Mouse (Mus musculus): Measurements from ENCODE around the gene Tab1. TPM values are rescaled to one million over a fixed set of nuclear protein-coding genes. Genes with fewer than 3 reads are reported as not detected.

Tab1 gene
- polyA plus RNA-seq, 1 experiment from 2014 or later = 31.5 TPM

- Histone ChIP-seq H3K9ac (ENCODE audit: low read length) (no peak overlapping the region), H3K4me1 (replicated peaks; ENCODE audit: control insufficient read depth, insufficient read depth, low read length) (no peaks in the 10 kb centered on the region), H3K36me3 (ENCODE audit: control insufficient read depth, insufficient read depth, low read length) (no peaks in the 10 kb centered on the region), H3K27ac (ENCODE audit: low read length) (no peak overlapping the region), H3K4me2 (ENCODE audit: low read depth, low read length) (no peak overlapping the region), H3K27me3 (ENCODE audit: control insufficient read depth, insufficient read depth, low read depth, low read length) (no peaks in the 10 kb centered on the region), H3K9me3 (ENCODE audit: control insufficient read depth, low read length) (no peaks in the 10 kb centered on the region), H3K4me3 (ENCODE audit: low read length) (no peak overlapping the region)
- ATAC-seq (ENCODE audit: low read depth) = no peak
- WGBS = 58% methylated on average over 8 of the region's 8 CpGs
Measured at GRCm38 (mm10) chr15:80191585-80192245, 58.8 kb downstream of the Tab1 start.

GRCm38 (mm10) chr15:80192246-80192585 is 59.3 kb downstream of the Tab1 start:
- H3K4me3 ChIP-seq (ENCODE audit: low read length) = no peak overlapping the region
- no peaks in the 10 kb centered on the region for H3K27me3 ChIP-seq (ENCODE audit: control insufficient read depth, insufficient read depth, low read depth, low read length)
- H3K4me2 ChIP-seq (ENCODE audit: low read depth, low read length) = no peak overlapping the region
- 87% methylated on average over 5 of the region's 6 CpGs for WGBS
- H3K9ac ChIP-seq (ENCODE audit: low read length) = no peak overlapping the region
- H3K4me1 ChIP-seq (replicated peaks; ENCODE audit: control insufficient read depth, insufficient read depth, low read length) = no peaks in the 10 kb centered on the region
- ATAC-seq (ENCODE audit: low read depth) = no peak
- H3K36me3 ChIP-seq (ENCODE audit: control insufficient read depth, insufficient read depth, low read length) = no peaks in the 10 kb centered on the region
- no peak overlapping the region for H3K27ac ChIP-seq (ENCODE audit: low read length)
- no peaks in the 10 kb centered on the region for H3K9me3 ChIP-seq (ENCODE audit: control insufficient read depth, low read length)

DNA sequence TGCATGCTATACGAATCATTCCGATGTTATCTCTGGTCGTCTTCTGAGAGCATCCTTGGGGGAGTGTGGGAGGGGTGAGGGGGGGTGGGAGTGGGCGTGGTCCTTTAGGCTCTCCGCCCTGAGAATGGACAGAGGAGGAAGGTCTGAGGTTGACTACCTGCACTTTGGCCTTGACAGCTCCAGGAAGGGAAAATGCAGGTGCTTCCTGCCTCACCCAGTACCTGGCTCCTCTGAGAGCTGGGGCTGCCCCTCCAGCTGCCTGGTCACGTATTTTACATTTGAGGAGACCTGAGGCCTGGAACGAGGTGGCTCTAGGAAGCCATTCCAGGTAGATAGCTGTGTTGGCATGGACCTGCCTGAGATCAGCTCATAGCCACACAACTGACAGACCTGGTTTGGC is 59.9 kb downstream of the Tab1 start:
- no peaks in the 10 kb centered on the region for H3K36me3 ChIP-seq (ENCODE audit: control insufficient read depth, insufficient read depth, low read length)
- 59% methylated on average over 7 of the region's 7 CpGs for WGBS
- no peaks in the 10 kb centered on the region for H3K9me3 ChIP-seq (ENCODE audit: control insufficient read depth, low read length)
- H3K4me3 ChIP-seq (ENCODE audit: low read length) = no peak overlapping the region
- no peaks in the 10 kb centered on the region for H3K27me3 ChIP-seq (ENCODE audit: control insufficient read depth, insufficient read depth, low read depth, low read length)
- H3K27ac ChIP-seq (ENCODE audit: low read length) = no peak overlapping the region
- ATAC-seq (ENCODE audit: low read depth) = no peak
- no peak overlapping the region for H3K9ac ChIP-seq (ENCODE audit: low read length)
- H3K4me1 ChIP-seq (replicated peaks; ENCODE audit: control insufficient read depth, insufficient read depth, low read length) = no peaks in the 10 kb centered on the region
- no peak overlapping the region for H3K4me2 ChIP-seq (ENCODE audit: low read depth, low read length)

- no peak for ATAC-seq (ENCODE audit: low read depth)
- no peak overlapping the region for H3K4me2 ChIP-seq (ENCODE audit: low read depth, low read length)
- WGBS = 70% methylated on average over 2 of the region's 2 CpGs
Measured at GRCm38 (mm10) chr15:80199556-80199955, 66.6 kb downstream of the Tab1 start.

GRCm38 (mm10) chr15:80202111-80202775 is 69.3 kb downstream of the Tab1 start:
- no peak overlapping the region for H3K27ac ChIP-seq (ENCODE audit: low read length)
- 83% methylated on average over 6 of the region's 6 CpGs for WGBS
- no peaks in the 10 kb centered on the region for H3K4me1 ChIP-seq (replicated peaks; ENCODE audit: control insufficient read depth, insufficient read depth, low read length)
- H3K9me3 ChIP-seq (ENCODE audit: control insufficient read depth, low read length) = no peaks in the 10 kb centered on the region
- no peak for ATAC-seq (ENCODE audit: low read depth)
- H3K4me3 ChIP-seq (ENCODE audit: low read length) = no peak overlapping the region
- no peaks in the 10 kb centered on the region for H3K36me3 ChIP-seq (ENCODE audit: control insufficient read depth, insufficient read depth, low read length)
- no peak overlapping the region for H3K4me2 ChIP-seq (ENCODE audit: low read depth, low read length)
- no peak overlapping the region for H3K9ac ChIP-seq (ENCODE audit: low read length)
- no peaks in the 10 kb centered on the region for H3K27me3 ChIP-seq (ENCODE audit: control insufficient read depth, insufficient read depth, low read depth, low read length)

More at GRCm38 (mm10) chr15:80199556-80199955, 66.6 kb downstream of the Tab1 start:
- H3K9ac ChIP-seq (ENCODE audit: low read length) = no peak overlapping the region
- no peaks in the 10 kb centered on the region for H3K36me3 ChIP-seq (ENCODE audit: control insufficient read depth, insufficient read depth, low read length)
- H3K9me3 ChIP-seq (ENCODE audit: control insufficient read depth, low read length) = no peaks in the 10 kb centered on the region
- H3K4me3 ChIP-seq (ENCODE audit: low read length) = no peak overlapping the region
- H3K4me1 ChIP-seq (replicated peaks; ENCODE audit: control insufficient read depth, insufficient read depth, low read length) = no peaks in the 10 kb centered on the region
- no peaks in the 10 kb centered on the region for H3K27me3 ChIP-seq (ENCODE audit: control insufficient read depth, insufficient read depth, low read depth, low read length)
- no peak overlapping the region for H3K27ac ChIP-seq (ENCODE audit: low read length)

GRCm38 (mm10) chr15:80203406-80203805 is 70.5 kb downstream of the Tab1 start:
- WGBS = 29% methylated on average over 4 of the region's 4 CpGs

GRCm38 (mm10) chr15:80206057-80206565 is 73.2 kb downstream of the Tab1 start:
- no peak overlapping the region for H3K4me2 ChIP-seq (ENCODE audit: low read depth, low read length)
- no peaks in the 10 kb centered on the region for H3K27me3 ChIP-seq (ENCODE audit: control insufficient read depth, insufficient read depth, low read depth, low read length)
- no peaks in the 10 kb centered on the region for H3K4me1 ChIP-seq (replicated peaks; ENCODE audit: control insufficient read depth, insufficient read depth, low read length)
- H3K27ac ChIP-seq (ENCODE audit: low read length) = no peak overlapping the region
- no peaks in the 10 kb centered on the region for H3K36me3 ChIP-seq (ENCODE audit: control insufficient read depth, insufficient read depth, low read length)
- no peak for ATAC-seq (ENCODE audit: low read depth)
- H3K9ac ChIP-seq (ENCODE audit: low read length) = no peak overlapping the region
- WGBS = 75% methylated on average over 3 of the region's 3 CpGs
- H3K4me3 ChIP-seq (ENCODE audit: low read length) = no peak overlapping the region
- no peaks in the 10 kb centered on the region for H3K9me3 ChIP-seq (ENCODE audit: control insufficient read depth, low read length)

More at GRCm38 (mm10) chr15:80203406-80203805, 70.5 kb downstream of the Tab1 start:
- no peaks in the 10 kb centered on the region for H3K4me1 ChIP-seq (replicated peaks; ENCODE audit: control insufficient read depth, insufficient read depth, low read length)
- no peaks in the 10 kb centered on the region for H3K27me3 ChIP-seq (ENCODE audit: control insufficient read depth, insufficient read depth, low read depth, low read length)
- H3K36me3 ChIP-seq (ENCODE audit: control insufficient read depth, insufficient read depth, low read length) = no peaks in the 10 kb centered on the region
- ATAC-seq (ENCODE audit: low read depth) = no peak
- no peaks in the 10 kb centered on the region for H3K9me3 ChIP-seq (ENCODE audit: control insufficient read depth, low read length)
- no peak overlapping the region for H3K27ac ChIP-seq (ENCODE audit: low read length)
- no peak overlapping the region for H3K9ac ChIP-seq (ENCODE audit: low read length)
- no peak overlapping the region for H3K4me3 ChIP-seq (ENCODE audit: low read length)
- no peak overlapping the region for H3K4me2 ChIP-seq (ENCODE audit: low read depth, low read length)

GRCm38 (mm10) chr15:80208446-80208845 is 75.5 kb downstream of the Tab1 start:
- Histone ChIP-seq H3K4me3 (ENCODE audit: low read length) (no peak overlapping the region), H3K4me2 (ENCODE audit: low read depth, low read length) (no peak overlapping the region), H3K9ac (ENCODE audit: low read length) (no peak overlapping the region), H3K4me1 (replicated peaks; ENCODE audit: control insufficient read depth, insufficient read depth, low read length) (no peaks in the 10 kb centered on the region), H3K36me3 (ENCODE audit: control insufficient read depth, insufficient read depth, low read length) (0 out of 2 replicates have a peak, but pooled peaks cover 4% of the 10 kb centered on the region), H3K27ac (ENCODE audit: low read length) (no peak overlapping the region), H3K9me3 (ENCODE audit: control insufficient read depth, low read length) (no peaks in the 10 kb centered on the region), H3K27me3 (ENCODE audit: control insufficient read depth, insufficient read depth, low read depth, low read length) (no peaks in the 10 kb centered on the region)
- 31% methylated on average over 4 of the region's 4 CpGs for WGBS
- no peak for ATAC-seq (ENCODE audit: low read depth)

Measured in lung, embryonic 16.5 days (tissue).